22 mouse cellular contexts compared by ENCODE assay signal in genomic region chr11:106058020-106058419, GRCm38 (mm10). TPM values are rescaled to one million over a fixed set of nuclear protein-coding genes. Genes with fewer than 3 reads are reported as not detected.
DNase-seq lines count a peak whose midpoint lies in the region; TF ChIP-seq lines count a peak whose summit lies in the region.
"Had no signal": no experiment of that assay in that cellular context is flagged by ENCODE, and none has a peak within 500 bp of the region (broad histone marks: within the 10 kb centered on the region; RNA-seq: fewer than 3 reads in every experiment).

No protein-coding gene starts in this region.

- H3K27ac ChIP-seq in layer of hippocampus, adult 2 months = 0 out of 2 replicates have a peak overlapping the region, but pooled peaks have one; percentile 18
- peak overlapping the region; percentile 85; the same call in 1 of the 2 replicates for H3K27ac ChIP-seq in thymus, adult 2 months (ENCODE audit: control insufficient read depth, insufficient read depth, low read length)
- H3K27ac ChIP-seq: embryonic facial prominence, embryonic 15.5 days; forebrain, embryonic 13.5 days; heart, adult 2 months; heart, embryonic 15.5 days; hindbrain, embryonic 14.5 days had no signal

- peaks cover 31% of the 10 kb centered on the region for H3K36me3 ChIP-seq in thymus, adult 2 months (ENCODE audit: control insufficient read depth, insufficient read depth, low read length)

- DNase-seq in layer of hippocampus, adult 2 months (ENCODE audit: low spot score in 2 of 2) = no peak
- no peak for DNase-seq in layer of hippocampus, postnatal 10 days (ENCODE audit: low spot score in 2 of 2)
- DNase-seq in thymus, adult 2 months = no peak
- no peak for DNase-seq in thymus, postnatal 10 days (ENCODE audit: low spot score in 2 of 2)
- peak; percentile 17 for DNase-seq in ZHBTc4 (ENCODE audit: low read depth, low spot score)
- no peak for DNase-seq in left cerebral cortex, postnatal 10 days (ENCODE audit: extremely low spot score in 1 of 2, low spot score in 2 of 2)
- DNase-seq in B cell, adult 2 months = no peak
- DNase-seq: adrenal gland, adult 8-10 months; adrenal gland, postnatal 36 days; cerebellum, adult 2 months; cerebellum, postnatal 10 days; embryo, embryonic 11 days; forebrain, postnatal 0 days; gastrocnemius, postnatal 14 days; heart, adult 2 months; heart, postnatal 14 days had no signal

- H3K4me1 ChIP-seq in thymus, adult 2 months (replicated peaks; ENCODE audit: control insufficient read depth, insufficient read depth, low read length) = peaks cover 18% of the 10 kb centered on the region
- H3K4me1 ChIP-seq: embryonic facial prominence, embryonic 15.5 days; forebrain, embryonic 13.5 days; heart, embryonic 15.5 days had no signal

- 87% methylated on average over 8 of the region's 8 CpGs for WGBS in thymus, adult 2 months

- TF ChIP-seq POLR2A in thymus, adult 2 months (IDR thresholded peaks at IDR 0.05; ENCODE audit: control insufficient read depth, extremely low read depth, insufficient read depth, low read length, poor library complexity) = no peak

- no peak overlapping the region for H3K4me3 ChIP-seq in layer of hippocampus, adult 2 months
- H3K4me3 ChIP-seq in thymus, adult 2 months (ENCODE audit: control insufficient read depth, insufficient read depth, low read length) = no peak overlapping the region
- H3K4me3 ChIP-seq: embryonic facial prominence, embryonic 15.5 days; erythroblast, embryonic 14.5 days; forebrain, embryonic 13.5 days; heart, adult 2 months; heart, embryonic 15.5 days had no signal

- no peaks in the 10 kb centered on the region for H3K27me3 ChIP-seq in thymus, adult 2 months (ENCODE audit: control insufficient read depth, insufficient read depth, low read length)
- H3K27me3 ChIP-seq: embryonic facial prominence, embryonic 15.5 days; forebrain, embryonic 13.5 days; heart, embryonic 15.5 days had no signal

- intact Hi-C loops in left cerebral cortex, postnatal 10 days (cut with DNase I) = no loop called here

- no peak for TF ChIP-seq CTCF in layer of hippocampus, adult 2 months (conservative IDR thresholded peaks at IDR 0.05)
- TF ChIP-seq CTCF in thymus, adult 2 months (IDR thresholded peaks at IDR 0.05; ENCODE audit: borderline replicate concordance, control insufficient read depth, extremely low read depth, insufficient read depth, low read length, poor library complexity) = no peak

RNA-seq across cellular contexts. Expression of gene Taco1, which starts 7.8 kb away (rescaled TPM):
- total RNA-seq in layer of hippocampus, adult 2 months (2021) = 10 to 100 TPM; 20.4 to 21.3 TPM
- total RNA-seq in layer of hippocampus, postnatal 10 days (2021) = 10 to 100 TPM; 15.1 to 15.2 TPM
- polyA plus RNA-seq in thymus, adult 2 months (2012; rRNA removed) = 14.9 and 18.4 TPM in 2 replicates
- total RNA-seq in left cerebral cortex, postnatal 10 days (2021) = 10 to 100 TPM; 14.0 TPM

RNA-seq across cellular contexts. Expression of gene Dcaf7, which starts 21.3 kb away (rescaled TPM):
- 100 to 1,000 TPM; 138 to 143 TPM for total RNA-seq in layer of hippocampus, adult 2 months (2021)
- total RNA-seq in layer of hippocampus, postnatal 10 days (2021) = 100 to 1,000 TPM; 184 to 190 TPM
- 79.1 and 85.0 TPM in 2 replicates for polyA plus RNA-seq in thymus, adult 2 months (2012; rRNA removed)
- total RNA-seq in left cerebral cortex, postnatal 10 days (2021) = 100 to 1,000 TPM; 228 to 235 TPM

RNA-seq across cellular contexts. Expression of gene Map3k3, which starts 26.4 kb away (rescaled TPM):
- 10 to 100 TPM; 31.5 to 33.0 TPM for total RNA-seq in layer of hippocampus, adult 2 months (2021)
- total RNA-seq in layer of hippocampus, postnatal 10 days (2021) = 10 to 100 TPM; 26.7 to 27.7 TPM
- 45.6 and 46.0 TPM in 2 replicates for polyA plus RNA-seq in thymus, adult 2 months (2012; rRNA removed)
- 10 to 100 TPM; 23.0 to 23.6 TPM for total RNA-seq in left cerebral cortex, postnatal 10 days (2021)

RNA-seq across cellular contexts. Expression of gene Kcnh6, which starts 50.1 kb away (rescaled TPM):
- 1 to 10 TPM; 1.1 to 1.4 TPM for total RNA-seq in layer of hippocampus, adult 2 months (2021)
- total RNA-seq in layer of hippocampus, postnatal 10 days (2021) = under 1 TPM; 0.76 to 0.82 TPM
- polyA plus RNA-seq in thymus, adult 2 months (2012; rRNA removed) = 3.9 and 4.3 TPM in 2 replicates
- 1 to 10 TPM; 1.6 to 1.9 TPM for total RNA-seq in left cerebral cortex, postnatal 10 days (2021)
- total RNA-seq: gastrocnemius, adult 18-20 months; gastrocnemius, postnatal 14 days; heart, adult 2 months had no signal
- polyA plus RNA-seq: erythroblast, embryonic 14.5 days had no signal
